Mouse (Mus musculus): Measurements from ENCODE around the gene Apbb1ip. TPM values are rescaled to one million over a fixed set of nuclear protein-coding genes. Genes with fewer than 3 reads are reported as not detected.

Apbb1ip gene
- polyA plus RNA-seq, 1 experiment from 2014 or later: 0.88 TPM

DNA sequence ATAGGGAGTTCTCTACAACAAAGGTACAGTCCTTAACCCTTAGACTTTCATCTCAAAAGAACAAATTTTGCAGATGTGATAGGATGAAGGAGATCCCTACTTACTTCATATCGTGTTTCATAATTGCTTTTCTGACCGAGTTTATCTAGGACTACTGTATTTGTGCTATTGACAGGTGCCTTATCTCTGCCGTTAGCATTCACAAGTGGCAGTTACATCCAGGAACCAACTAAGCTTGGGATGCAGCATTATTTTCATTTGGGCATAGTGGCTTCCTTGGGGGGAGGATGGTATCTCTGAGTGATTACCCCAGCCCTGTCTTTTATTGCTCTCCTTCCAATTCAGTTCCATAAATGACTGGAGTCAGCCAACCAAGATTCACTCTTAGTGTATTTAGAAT, 8.2 kb downstream of the Apbb1ip start:
- Histone ChIP-seq H3K4me3 (ENCODE audit: low read depth, low read length) (no peak overlapping the region), H3K9ac (replicated peaks; ENCODE audit: low read depth, low read length) (no peak overlapping the region), H3K4me1 (ENCODE audit: control insufficient read depth, insufficient read depth, low read length) (no peaks in the 10 kb centered on the region), H3K27me3 (ENCODE audit: control insufficient read depth, insufficient read depth, low read length) (no peaks in the 10 kb centered on the region), H3K36me3 (ENCODE audit: control insufficient read depth, insufficient read depth, low read length) (no peaks in the 10 kb centered on the region), H3K4me2 (ENCODE audit: low read depth, low read length) (no peak overlapping the region), H3K9me3 (ENCODE audit: control insufficient read depth, low read length) (no peaks in the 10 kb centered on the region), H3K27ac (ENCODE audit: low read depth, low read length) (no peak overlapping the region)
- ATAC-seq (ENCODE audit: low read depth): no peak
- 88% methylated on average over 3 of the region's 3 CpGs for WGBS

DNA sequence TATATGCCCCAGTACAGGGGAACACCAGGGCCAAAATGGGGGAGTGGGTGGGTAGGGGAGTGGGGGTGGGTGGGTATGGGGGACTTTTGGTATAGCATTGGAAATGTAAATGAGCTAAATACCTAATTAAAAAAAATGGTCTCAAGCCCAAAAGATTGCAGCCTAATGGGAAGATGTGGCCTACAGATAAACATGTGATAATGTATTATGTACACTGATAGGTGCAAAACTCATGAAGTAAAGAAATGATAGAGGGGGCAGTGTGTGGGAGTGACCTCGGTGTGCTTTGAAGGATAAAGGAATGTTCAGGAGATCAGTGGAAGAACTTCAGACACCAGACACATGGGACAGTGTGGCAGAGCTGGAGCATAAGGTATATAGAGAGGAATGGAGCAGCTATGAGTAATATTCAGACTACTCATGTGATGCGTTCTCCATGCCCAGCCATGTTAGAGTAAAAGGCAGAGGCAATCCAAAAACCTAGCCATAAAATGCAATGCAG, 9.3 kb downstream of the Apbb1ip start:
- no peaks in the 10 kb centered on the region for H3K9me3 ChIP-seq (ENCODE audit: control insufficient read depth, low read length)
- H3K36me3 ChIP-seq (ENCODE audit: control insufficient read depth, insufficient read depth, low read length): no peaks in the 10 kb centered on the region
- H3K4me1 ChIP-seq (ENCODE audit: control insufficient read depth, insufficient read depth, low read length): no peaks in the 10 kb centered on the region
- ATAC-seq (ENCODE audit: low read depth): no peak
- H3K9ac ChIP-seq (replicated peaks; ENCODE audit: low read depth, low read length): no peak overlapping the region
- H3K27ac ChIP-seq (ENCODE audit: low read depth, low read length): no peak overlapping the region
- no peaks in the 10 kb centered on the region for H3K27me3 ChIP-seq (ENCODE audit: control insufficient read depth, insufficient read depth, low read length)
- WGBS: 84% methylated on average over 2 of the region's 2 CpGs
- H3K4me2 ChIP-seq (ENCODE audit: low read depth, low read length): no peak overlapping the region
- no peak overlapping the region for H3K4me3 ChIP-seq (ENCODE audit: low read depth, low read length)

DNA sequence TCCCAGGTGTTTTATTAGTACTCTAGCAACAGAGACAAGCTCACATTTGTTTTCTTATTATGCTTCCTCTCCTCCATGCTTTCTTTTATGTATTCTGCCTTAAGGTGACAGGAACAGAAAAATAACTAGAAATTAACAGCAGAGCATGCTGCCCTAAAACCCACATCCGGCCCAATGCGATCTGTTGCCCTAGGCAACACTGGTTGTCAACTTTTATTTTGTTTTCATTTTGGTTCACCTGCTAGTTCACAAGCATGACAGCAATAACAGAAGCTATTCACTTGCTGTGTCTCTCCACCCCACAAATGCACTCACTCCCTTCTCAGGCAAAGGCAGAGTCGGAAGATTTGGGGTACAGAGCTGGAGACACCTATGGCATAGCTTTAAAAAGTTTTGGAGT, 10.3 kb downstream of the Apbb1ip start:
- H3K9me3 ChIP-seq (ENCODE audit: control insufficient read depth, low read length): no peaks in the 10 kb centered on the region
- no peak overlapping the region for H3K4me3 ChIP-seq (ENCODE audit: low read depth, low read length)
- WGBS: 82% methylated on average over 3 of the region's 3 CpGs
- no peak overlapping the region for H3K27ac ChIP-seq (ENCODE audit: low read depth, low read length)
- no peak overlapping the region for H3K4me2 ChIP-seq (ENCODE audit: low read depth, low read length)
- H3K27me3 ChIP-seq (ENCODE audit: control insufficient read depth, insufficient read depth, low read length): no peaks in the 10 kb centered on the region
- ATAC-seq (ENCODE audit: low read depth): no peak
- H3K36me3 ChIP-seq (ENCODE audit: control insufficient read depth, insufficient read depth, low read length): no peaks in the 10 kb centered on the region
- H3K9ac ChIP-seq (replicated peaks; ENCODE audit: low read depth, low read length): no peak overlapping the region
- H3K4me1 ChIP-seq (ENCODE audit: control insufficient read depth, insufficient read depth, low read length): no peaks in the 10 kb centered on the region

DNA sequence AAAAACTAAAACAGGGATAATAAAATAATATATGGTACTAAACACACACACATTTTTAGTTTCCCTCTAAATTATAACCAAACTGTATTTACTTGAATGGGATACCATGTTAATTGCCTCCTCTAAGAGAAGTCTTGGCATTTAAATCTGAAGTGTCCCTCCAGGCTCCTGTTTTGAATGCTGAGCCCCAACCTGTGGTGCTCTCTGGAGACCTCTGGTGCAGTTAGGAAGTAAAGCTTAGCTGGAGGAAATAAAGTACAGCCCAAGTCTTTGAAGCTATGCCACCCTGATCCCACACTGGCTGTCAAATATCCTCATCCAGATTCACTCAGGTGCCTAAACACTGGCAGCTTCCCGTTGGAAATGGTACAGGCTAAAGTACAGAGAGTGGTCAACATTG, 10.9 kb downstream of the Apbb1ip start:
- WGBS: 55% methylated on average over 1 of the region's 1 CpGs

DNA sequence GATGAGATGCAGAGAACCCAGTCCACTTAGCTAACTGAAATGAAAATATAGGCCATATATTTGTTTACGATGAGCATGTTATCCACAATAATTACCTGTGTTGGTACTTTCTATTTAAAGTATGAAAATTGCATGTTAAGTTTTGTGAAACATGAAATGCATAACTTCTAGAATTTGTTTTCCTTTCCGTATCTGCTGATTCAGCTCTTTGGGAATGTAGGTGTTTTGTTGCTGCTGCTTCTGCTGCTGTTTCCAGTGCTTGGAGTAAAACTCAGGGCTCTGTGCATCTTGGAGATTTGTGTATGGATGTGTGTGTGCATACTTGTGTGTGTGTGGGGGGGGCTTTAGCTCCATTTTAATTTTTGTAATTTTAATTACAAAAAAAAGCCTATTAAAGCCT, 14.8 kb downstream of the Apbb1ip start:
- Histone ChIP-seq H3K27ac (ENCODE audit: low read depth, low read length) (no peak overlapping the region), H3K9me3 (ENCODE audit: control insufficient read depth, low read length) (no peaks in the 10 kb centered on the region), H3K4me3 (ENCODE audit: low read depth, low read length) (no peak overlapping the region), H3K4me2 (ENCODE audit: low read depth, low read length) (no peak overlapping the region), H3K36me3 (ENCODE audit: control insufficient read depth, insufficient read depth, low read length) (no peaks in the 10 kb centered on the region), H3K9ac (replicated peaks; ENCODE audit: low read depth, low read length) (no peak overlapping the region), H3K4me1 (ENCODE audit: control insufficient read depth, insufficient read depth, low read length) (no peaks in the 10 kb centered on the region), H3K27me3 (ENCODE audit: control insufficient read depth, insufficient read depth, low read length) (no peaks in the 10 kb centered on the region)
- WGBS: 94% methylated on average over 2 of the region's 2 CpGs
- no peak for ATAC-seq (ENCODE audit: low read depth)

More for the DNA sequence above, 10.9 kb downstream of the Apbb1ip start:
- no peak for ATAC-seq (ENCODE audit: low read depth)
- Histone ChIP-seq H3K27ac (ENCODE audit: low read depth, low read length) (no peak overlapping the region), H3K27me3 (ENCODE audit: control insufficient read depth, insufficient read depth, low read length) (no peaks in the 10 kb centered on the region), H3K4me2 (ENCODE audit: low read depth, low read length) (no peak overlapping the region), H3K4me3 (ENCODE audit: low read depth, low read length) (no peak overlapping the region), H3K9ac (replicated peaks; ENCODE audit: low read depth, low read length) (no peak overlapping the region), H3K4me1 (ENCODE audit: control insufficient read depth, insufficient read depth, low read length) (no peaks in the 10 kb centered on the region), H3K36me3 (ENCODE audit: control insufficient read depth, insufficient read depth, low read length) (no peaks in the 10 kb centered on the region), H3K9me3 (ENCODE audit: control insufficient read depth, low read length) (no peaks in the 10 kb centered on the region)

DNA sequence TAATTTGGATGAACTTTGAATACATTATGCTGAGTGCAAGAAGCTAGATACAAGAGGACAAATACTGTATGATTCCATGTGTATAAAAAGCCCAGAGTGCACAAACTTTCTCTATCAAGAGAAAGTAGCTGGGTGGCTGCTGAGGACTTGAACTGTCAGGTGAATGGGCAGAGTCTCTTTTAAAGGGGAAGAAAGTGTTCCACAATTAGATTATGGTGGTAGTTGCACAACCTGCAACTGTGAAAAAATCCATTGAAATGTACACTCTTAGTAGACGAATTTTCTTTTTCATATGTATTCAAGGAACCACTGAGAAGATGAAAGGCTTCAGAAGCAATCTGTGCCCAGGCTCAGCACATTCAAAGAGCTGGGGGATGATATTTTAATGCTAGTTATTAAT, 15.7 kb downstream of the Apbb1ip start:
- no peak overlapping the region for H3K4me2 ChIP-seq (ENCODE audit: low read depth, low read length)
- H3K9ac ChIP-seq (replicated peaks; ENCODE audit: low read depth, low read length): no peak overlapping the region
- WGBS: 56% methylated on average over 1 of the region's 1 CpGs
- ATAC-seq (ENCODE audit: low read depth): no peak
- no peak overlapping the region for H3K27ac ChIP-seq (ENCODE audit: low read depth, low read length)
- H3K27me3 ChIP-seq (ENCODE audit: control insufficient read depth, insufficient read depth, low read length): no peaks in the 10 kb centered on the region
- H3K9me3 ChIP-seq (ENCODE audit: control insufficient read depth, low read length): no peaks in the 10 kb centered on the region
- H3K4me3 ChIP-seq (ENCODE audit: low read depth, low read length): no peak overlapping the region
- H3K4me1 ChIP-seq (ENCODE audit: control insufficient read depth, insufficient read depth, low read length): no peaks in the 10 kb centered on the region
- H3K36me3 ChIP-seq (ENCODE audit: control insufficient read depth, insufficient read depth, low read length): no peaks in the 10 kb centered on the region

DNA sequence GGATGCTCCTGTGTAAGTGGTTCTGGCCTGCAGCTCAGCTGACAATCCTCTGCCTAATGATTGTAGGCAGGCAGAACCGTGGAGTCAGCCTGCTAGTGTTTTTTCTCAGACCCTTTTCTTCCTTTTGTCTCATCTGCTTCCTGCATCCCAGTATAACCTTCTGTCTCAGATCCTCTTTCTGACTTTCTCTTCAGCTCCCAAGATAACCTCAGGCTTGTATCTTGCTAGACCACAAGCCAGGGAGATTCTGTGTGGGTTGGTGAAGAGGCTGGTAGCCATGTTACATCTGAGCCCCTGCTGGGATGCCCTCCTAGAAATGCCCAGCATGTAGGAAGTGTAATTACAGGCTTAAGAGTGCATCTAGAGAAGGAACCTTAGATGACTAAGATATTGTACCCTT, 16.5 kb downstream of the Apbb1ip start:
- no peak overlapping the region for H3K4me3 ChIP-seq (ENCODE audit: low read depth, low read length)
- WGBS: 45% methylated on average over 1 of the region's 1 CpGs

DNA sequence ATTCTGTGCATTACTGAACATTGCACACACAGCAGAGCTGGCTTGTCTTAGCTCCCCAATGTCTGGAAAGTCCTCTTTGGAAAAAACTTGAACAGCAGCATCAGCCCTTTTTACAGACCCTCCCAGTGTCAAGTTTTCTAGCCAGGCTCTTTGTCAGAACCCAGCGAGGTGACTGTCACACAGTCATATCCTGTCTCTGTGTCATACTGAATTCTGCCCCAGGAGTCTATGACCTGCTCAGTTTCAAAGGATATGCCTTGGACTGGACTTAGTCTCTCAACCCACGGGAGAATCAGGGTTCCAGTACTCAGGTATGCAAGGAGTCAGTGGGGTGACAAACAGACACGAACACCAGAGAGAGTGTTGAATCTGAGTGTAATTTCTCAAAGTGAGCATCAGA, 21.2 kb downstream of the Apbb1ip start:
- H3K27ac ChIP-seq (ENCODE audit: low read depth, low read length): no peak overlapping the region
- 83% methylated on average over 3 of the region's 3 CpGs for WGBS
- no peak overlapping the region for H3K4me3 ChIP-seq (ENCODE audit: low read depth, low read length)
- H3K9me3 ChIP-seq (ENCODE audit: control insufficient read depth, low read length): no peaks in the 10 kb centered on the region
- no peak overlapping the region for H3K9ac ChIP-seq (replicated peaks; ENCODE audit: low read depth, low read length)
- ATAC-seq (ENCODE audit: low read depth): no peak
- no peak overlapping the region for H3K4me2 ChIP-seq (ENCODE audit: low read depth, low read length)
- H3K36me3 ChIP-seq (ENCODE audit: control insufficient read depth, insufficient read depth, low read length): no peaks in the 10 kb centered on the region
- H3K27me3 ChIP-seq (ENCODE audit: control insufficient read depth, insufficient read depth, low read length): no peaks in the 10 kb centered on the region
- H3K4me1 ChIP-seq (ENCODE audit: control insufficient read depth, insufficient read depth, low read length): no peaks in the 10 kb centered on the region

More for the DNA sequence above, 16.5 kb downstream of the Apbb1ip start:
- Histone ChIP-seq H3K9me3 (ENCODE audit: control insufficient read depth, low read length) (no peaks in the 10 kb centered on the region), H3K4me1 (ENCODE audit: control insufficient read depth, insufficient read depth, low read length) (no peaks in the 10 kb centered on the region), H3K36me3 (ENCODE audit: control insufficient read depth, insufficient read depth, low read length) (no peaks in the 10 kb centered on the region), H3K4me2 (ENCODE audit: low read depth, low read length) (no peak overlapping the region), H3K27me3 (ENCODE audit: control insufficient read depth, insufficient read depth, low read length) (no peaks in the 10 kb centered on the region), H3K9ac (replicated peaks; ENCODE audit: low read depth, low read length) (no peak overlapping the region), H3K27ac (ENCODE audit: low read depth, low read length) (no peak overlapping the region)
- ATAC-seq (ENCODE audit: low read depth): no peak

DNA sequence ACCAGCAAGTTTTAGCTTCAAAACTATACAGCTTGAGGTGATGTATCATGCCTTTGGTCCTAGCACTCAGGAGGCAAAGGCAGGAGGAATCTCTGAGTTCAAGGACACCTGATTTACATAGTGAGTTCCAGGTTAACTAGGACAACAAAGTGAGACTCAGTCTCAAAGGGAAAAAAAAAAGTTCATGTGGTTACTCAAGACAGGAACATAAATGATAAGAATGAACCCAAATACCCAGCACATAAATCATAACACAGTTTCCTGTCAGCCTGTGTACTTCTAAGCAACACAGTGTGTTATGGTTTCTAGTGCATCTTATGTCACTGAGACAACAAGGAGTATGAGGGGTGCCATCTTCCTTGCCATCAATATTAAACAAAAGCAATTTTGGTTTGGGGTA, 22.6 kb downstream of the Apbb1ip start:
- no peak overlapping the region for H3K9ac ChIP-seq (replicated peaks; ENCODE audit: low read depth, low read length)
- no peaks in the 10 kb centered on the region for H3K4me1 ChIP-seq (ENCODE audit: control insufficient read depth, insufficient read depth, low read length)
- H3K27me3 ChIP-seq (ENCODE audit: control insufficient read depth, insufficient read depth, low read length): no peaks in the 10 kb centered on the region
- no peaks in the 10 kb centered on the region for H3K36me3 ChIP-seq (ENCODE audit: control insufficient read depth, insufficient read depth, low read length)
- H3K4me2 ChIP-seq (ENCODE audit: low read depth, low read length): no peak overlapping the region
- H3K4me3 ChIP-seq (ENCODE audit: low read depth, low read length): no peak overlapping the region
- no peaks in the 10 kb centered on the region for H3K9me3 ChIP-seq (ENCODE audit: control insufficient read depth, low read length)
- no peak overlapping the region for H3K27ac ChIP-seq (ENCODE audit: low read depth, low read length)
- ATAC-seq (ENCODE audit: low read depth): no peak

All from neural tube, embryonic 14.5 days (tissue).